Mouse (Mus musculus) stomach, postnatal 0 days (tissue): Measurements from ENCODE around the gene Lrrc8c. TPM values are rescaled to one million over a fixed set of nuclear protein-coding genes. Genes with fewer than 3 reads are reported as not detected.

Experiments used
- ATAC-seq: fragments of 200-750 bp; cut with Nextera tagmentation; 2 replicates; pipeline ENCODE4 v1.8.0; 2017; ENCODE audit not compliant: low FRiP score, low TSS enrichment
- DNase-seq: peaks from one replicate; pipeline ENCODE4 v3.0.0-alpha.2; 2016; ENCODE audit warnings: low spot score
- H3K27ac ChIP-seq: fragments of 300-500 bp; sonication (generic); replicated peaks from 2 replicates; pipeline ENCODE4 v1.5.1; 2014; ENCODE audit warnings: mild to moderate bottlenecking, control low read depth
- H3K27me3 ChIP-seq: fragments of 300-500 bp; sonication (generic); 2 replicates; pipeline ENCODE4 v1.6.1; 2014; ENCODE audit warnings: low read length; ENCODE audit not compliant: control insufficient read depth, insufficient read depth
- H3K36me3 ChIP-seq: fragments of 300-500 bp; sonication (generic); 2 replicates; pipeline ENCODE4 v1.6.1; 2014; ENCODE audit warnings: low read length, mixed read lengths; ENCODE audit not compliant: control insufficient read depth, insufficient read depth
- H3K4me1 ChIP-seq: fragments of 300-500 bp; sonication (generic); replicated peaks from 2 replicates; pipeline ENCODE4 v1.6.1; 2014; ENCODE audit warnings: antibody characterized with exemption; ENCODE audit not compliant: control insufficient read depth, insufficient read depth
- H3K4me2 ChIP-seq: fragments of 300-500 bp; sonication (generic); replicated peaks from 2 replicates; pipeline ENCODE4 v1.6.1; 2014; ENCODE audit warnings: low read depth, mild to moderate bottlenecking, control low read depth, moderate library complexity
- H3K4me3 ChIP-seq: fragments of 300-500 bp; sonication (generic); 2 replicates; pipeline ENCODE4 v1.5.1; 2014; ENCODE audit warnings: low read depth, low read length, control low read depth
- H3K9ac ChIP-seq: fragments of 300-500 bp; sonication (generic); 2 replicates; pipeline ENCODE4 v1.6.1; 2014; ENCODE audit warnings: mild to moderate bottlenecking, low read length, control low read depth, mixed read lengths
- H3K9me3 ChIP-seq: fragments of 300-500 bp; sonication (generic); 2 replicates; pipeline ENCODE4 v1.6.1; 2016; ENCODE audit warnings: low read length; ENCODE audit not compliant: control insufficient read depth
- CTCF ChIP-seq: IDR thresholded peaks from 2 replicates; pipeline ENCODE4 v1.5.1; 2016; ENCODE audit warnings: antibody characterized with exemption, low read depth, mild to moderate bottlenecking, moderate library complexity
- EP300 ChIP-seq: optimal IDR thresholded peaks from 2 replicates; pipeline ENCODE3; 2016; ENCODE audit warnings: antibody characterized with exemption
- WGBS: fragments of 180-500 bp; shearing (Covaris S2); extraction: QIAGEN DNeasy Blood & Tissue Kit; methylation state at CpG from one replicate; pipeline ENCODE4 v1.1.7; 2014; 5-methylcytosine and 5-hydroxymethylcytosine counted together
- polyA plus RNA-seq: library from polyadenylated mRNA; unstranded; fragments of >200 nt; fragmentation: Nextera tagmentation; extraction: Ambion mirVana; gene quantifications from 2 replicates; pipeline ENCODE4 v1.2.1, GENCODE M21; 2015

The Lrrc8c gene
- polyA plus RNA-seq, 1 experiment from 2014 or later = 7.3 TPM

- TF ChIP-seq EP300 (no peak), CTCF (no peak)
- Histone ChIP-seq H3K9ac (no peak overlapping the region), H3K9me3 (no peaks in the 10 kb centered on the region), H3K4me3 (no peak overlapping the region), H3K4me2 (no peak overlapping the region), H3K36me3 (no peaks in the 10 kb centered on the region), H3K4me1 (no peaks in the 10 kb centered on the region), H3K27me3 (no peaks in the 10 kb centered on the region), H3K27ac (no peak overlapping the region)
- WGBS = 49% methylated on average over 4 of the region's 4 CpGs
- no peak for DNase-seq
- ATAC-seq = no peak
These were observed 20.7 kb upstream of the Lrrc8c start for GRCm38 (mm10) chr5:105498429-105499000.

- 62% methylated on average over 1 of the region's 1 CpGs for WGBS
These were observed 19.8 kb upstream of the Lrrc8c start for GRCm38 (mm10) chr5:105499396-105499795.

GRCm38 (mm10) chr5:105500132-105501121 lies 18.8 kb upstream of the Lrrc8c start:
- DNase-seq (no peak), ATAC-seq (no peak)
- no peaks in the 10 kb centered on the region for H3K4me1 ChIP-seq
- 63% methylated on average over 12 of the region's 12 CpGs for WGBS
- H3K9ac ChIP-seq = no peak overlapping the region
- no peak overlapping the region for H3K27ac ChIP-seq
- H3K4me2 ChIP-seq = no peak overlapping the region
- H3K36me3 ChIP-seq = no peaks in the 10 kb centered on the region
- TF ChIP-seq CTCF = peak; percentile 38
- no peak for TF ChIP-seq EP300
- H3K27me3 ChIP-seq = no peaks in the 10 kb centered on the region
- no peaks in the 10 kb centered on the region for H3K9me3 ChIP-seq
- no peak overlapping the region for H3K4me3 ChIP-seq

More at GRCm38 (mm10) chr5:105499396-105499795, 19.8 kb upstream of the Lrrc8c start:
- H3K9me3 ChIP-seq = no peaks in the 10 kb centered on the region
- no peaks in the 10 kb centered on the region for H3K27me3 ChIP-seq
- no peaks in the 10 kb centered on the region for H3K36me3 ChIP-seq
- ATAC-seq (peak; percentile 65), DNase-seq (no peak)
- H3K4me2 ChIP-seq = no peak overlapping the region
- H3K27ac ChIP-seq = no peak overlapping the region
- H3K4me1 ChIP-seq = no peaks in the 10 kb centered on the region
- TF ChIP-seq CTCF (no peak), EP300 (no peak)
- H3K4me3 ChIP-seq = no peak overlapping the region
- H3K9ac ChIP-seq = no peak overlapping the region

- Histone ChIP-seq H3K9me3 (no peaks in the 10 kb centered on the region), H3K36me3 (no peaks in the 10 kb centered on the region), H3K27me3 (no peaks in the 10 kb centered on the region), H3K9ac (no peak overlapping the region), H3K4me2 (no peak overlapping the region), H3K27ac (no peak overlapping the region), H3K4me1 (no peaks in the 10 kb centered on the region), H3K4me3 (no peak overlapping the region)
- DNase-seq (no peak), ATAC-seq (no peak)
- TF ChIP-seq EP300 (no peak), CTCF (no peak)
- WGBS = 89% methylated on average over 3 of the region's 3 CpGs
These were observed 18.1 kb upstream of the Lrrc8c start for GRCm38 (mm10) chr5:105501136-105501535.

- 91% methylated on average over 6 of the region's 6 CpGs for WGBS
- TF ChIP-seq CTCF (no peak), EP300 (no peak)
These were observed 10.4 kb upstream of the Lrrc8c start for GRCm38 (mm10) chr5:105508813-105509212.

GRCm38 (mm10) chr5:105512297-105512696 lies 6.9 kb upstream of the Lrrc8c start:
- no peak for ATAC-seq
- no peak for DNase-seq
- Histone ChIP-seq H3K4me3 (no peak overlapping the region), H3K36me3 (no peaks in the 10 kb centered on the region), H3K4me2 (no peak overlapping the region), H3K9ac (no peak overlapping the region), H3K27ac (no peak overlapping the region), H3K4me1 (no peaks in the 10 kb centered on the region), H3K9me3 (no peaks in the 10 kb centered on the region), H3K27me3 (no peaks in the 10 kb centered on the region)
- TF ChIP-seq CTCF (no peak), EP300 (no peak)
- WGBS = 28% methylated on average over 4 of the region's 4 CpGs

More at GRCm38 (mm10) chr5:105508813-105509212, 10.4 kb upstream of the Lrrc8c start:
- Histone ChIP-seq H3K9me3 (no peaks in the 10 kb centered on the region), H3K4me1 (no peaks in the 10 kb centered on the region), H3K4me2 (no peak overlapping the region), H3K4me3 (no peak overlapping the region), H3K9ac (no peak overlapping the region), H3K36me3 (no peaks in the 10 kb centered on the region), H3K27me3 (no peaks in the 10 kb centered on the region), H3K27ac (no peak overlapping the region)
- ATAC-seq (no peak), DNase-seq (no peak)
